Mouse (Mus musculus): ENCODE results near the gene Plekha3. TPM values are rescaled to one million over a fixed set of nuclear protein-coding genes. Genes with fewer than 3 reads are reported as not detected.
A peak's percentile ranks its signal among the peaks of the same experiment; 100 is the strongest.

The Plekha3 gene
- polyA plus RNA-seq, 1 experiment from 2014 or later: 7.5 TPM

DNA sequence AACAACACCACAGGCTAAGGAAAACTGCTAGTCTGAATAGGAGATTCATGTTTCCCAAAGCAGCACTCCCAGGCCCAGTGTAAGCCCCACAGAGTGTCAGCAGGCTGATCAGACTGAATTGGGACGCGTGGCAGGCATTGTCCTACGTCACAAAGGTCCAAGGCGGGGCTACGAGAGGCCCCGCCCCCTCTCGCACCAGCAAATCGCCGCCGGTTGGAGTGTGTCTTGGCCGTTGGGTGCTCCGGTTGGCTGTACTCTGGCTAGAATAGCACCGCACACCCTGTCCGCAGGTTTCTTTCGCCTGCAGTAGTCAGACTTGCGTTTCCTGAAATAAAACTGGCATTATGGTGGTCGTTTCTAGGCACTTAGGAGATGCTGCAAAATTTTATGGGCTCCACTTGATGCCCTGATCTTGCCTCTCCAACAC, 2.1 kb upstream of the Plekha3 start, which contains the start of gene Fkbp7:
Gene Fkbp7, minus strand, starts transcription at position 151 of the 427 bp plus-strand sequence.
- 3% methylated on average over 17 of the region's 17 CpGs for WGBS
- TF ChIP-seq CTCF (IDR thresholded peaks at IDR 0.05; ENCODE audit: low read depth) (no peak), EP300 (optimal IDR thresholded peaks at IDR 0.05) (no peak)
- no peaks in the 10 kb centered on the region for H3K4me1 ChIP-seq (replicated peaks; ENCODE audit: control insufficient read depth, insufficient read depth)

DNA sequence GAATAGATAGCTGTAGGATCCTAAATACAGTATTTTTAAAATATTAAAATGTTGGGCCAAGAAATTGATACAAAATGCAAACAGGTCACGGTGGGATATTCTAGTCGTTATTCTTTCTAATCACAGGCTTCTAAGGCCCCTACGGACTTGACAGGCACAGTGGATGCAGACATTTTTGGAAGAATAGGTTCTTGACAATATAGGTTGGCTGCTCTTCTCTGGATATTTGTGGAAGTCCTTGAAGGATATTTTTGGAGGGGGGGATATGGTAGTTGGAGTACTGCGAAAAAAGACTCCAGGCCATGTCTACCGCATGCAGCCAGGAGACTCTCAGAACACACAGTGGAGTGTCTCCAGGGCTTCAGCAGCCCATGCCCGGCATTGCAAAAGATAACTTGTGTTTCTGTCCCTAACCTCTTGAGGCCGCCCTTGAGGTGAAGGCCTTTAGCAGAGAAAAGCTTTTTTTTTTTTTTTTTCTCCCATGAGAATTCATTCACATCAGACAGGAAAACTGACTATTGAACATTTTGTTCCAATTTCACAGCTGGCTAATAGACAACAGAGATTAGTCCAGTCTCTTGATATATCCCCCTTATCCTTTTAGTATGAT, 1.5 kb upstream of the Plekha3 start:
- WGBS: 40% methylated on average over 7 of the region's 7 CpGs
- no peak for ATAC-seq (ENCODE audit: low FRiP score, low TSS enrichment)

More for the DNA sequence above, 2.1 kb upstream of the Plekha3 start, which contains the start of gene Fkbp7:
- ATAC-seq (ENCODE audit: low FRiP score, low TSS enrichment) (peak; percentile 93), DNase-seq (ENCODE audit: low spot score) (peak; percentile 94)
- Histone ChIP-seq H3K9ac (ENCODE audit: low read length) (peak within 1 kb of the TSS; percentile 66), H3K36me3 (ENCODE audit: control insufficient read depth, insufficient read depth, low read length) (no peaks in the 10 kb centered on the region), H3K27ac (replicated peaks) (peak within 1 kb of the TSS; percentile 89), H3K27me3 (ENCODE audit: control insufficient read depth, insufficient read depth, low read length) (no peaks in the 10 kb centered on the region), H3K4me3 (ENCODE audit: low read depth, low read length) (peak within 1 kb of the TSS; percentile 56), H3K4me2 (replicated peaks; ENCODE audit: low read depth) (peak within 1 kb of the TSS; percentile 65), H3K9me3 (ENCODE audit: control insufficient read depth, low read length) (no peaks in the 10 kb centered on the region)

DNA sequence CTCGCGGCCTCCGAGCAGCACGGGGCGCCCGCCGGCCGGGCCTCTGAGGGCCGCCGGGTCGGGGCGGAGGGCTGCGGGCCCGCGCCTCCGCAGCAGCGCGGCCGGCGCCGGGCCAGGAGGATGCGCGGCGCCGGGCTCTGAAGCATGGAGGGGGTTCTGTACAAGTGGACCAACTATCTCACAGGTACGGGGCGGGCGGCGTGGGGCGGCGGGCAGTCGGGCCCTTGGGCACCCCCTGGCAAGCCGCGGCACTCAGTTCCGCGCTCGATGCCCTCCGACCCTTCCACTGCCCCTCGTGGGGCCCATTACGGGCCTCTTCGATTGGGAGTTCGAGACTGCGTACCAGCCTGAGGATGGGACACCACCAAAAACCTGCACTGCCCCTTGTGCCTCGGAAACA, 370 bp downstream of the Plekha3 start:
- Histone ChIP-seq H3K27ac (replicated peaks) (peak overlapping the region; percentile 78), H3K9ac (ENCODE audit: low read length) (peak overlapping the region; percentile 94), H3K9me3 (ENCODE audit: control insufficient read depth, low read length) (no peaks in the 10 kb centered on the region), H3K4me2 (replicated peaks; ENCODE audit: low read depth) (peak overlapping the region; percentile 75), H3K4me3 (ENCODE audit: low read depth, low read length) (peak overlapping the region; percentile 76), H3K4me1 (replicated peaks; ENCODE audit: control insufficient read depth, insufficient read depth) (no peaks in the 10 kb centered on the region), H3K36me3 (ENCODE audit: control insufficient read depth, insufficient read depth, low read length) (no peaks in the 10 kb centered on the region), H3K27me3 (ENCODE audit: control insufficient read depth, insufficient read depth, low read length) (no peaks in the 10 kb centered on the region)
- DNase-seq (ENCODE audit: low spot score): no peak
- TF ChIP-seq CTCF (IDR thresholded peaks at IDR 0.05; ENCODE audit: low read depth): no peak
- TF ChIP-seq EP300 (optimal IDR thresholded peaks at IDR 0.05): no peak
- ATAC-seq (ENCODE audit: low FRiP score, low TSS enrichment): peak; percentile 53
- 2% methylated on average over 41 of the region's 44 CpGs for WGBS

More for the DNA sequence above, 1.5 kb upstream of the Plekha3 start:
- H3K27ac ChIP-seq (replicated peaks): peak overlapping the region; percentile 89
- TF ChIP-seq CTCF (IDR thresholded peaks at IDR 0.05; ENCODE audit: low read depth) (peak; percentile 59), EP300 (optimal IDR thresholded peaks at IDR 0.05) (no peak)
- peak overlapping the region; percentile 56 for H3K4me3 ChIP-seq (ENCODE audit: low read depth, low read length)
- H3K4me2 ChIP-seq (replicated peaks; ENCODE audit: low read depth): peak overlapping the region; percentile 65; the same call in 1 of the 2 replicates
- peak; percentile 42 for DNase-seq (ENCODE audit: low spot score)
- no peaks in the 10 kb centered on the region for H3K27me3 ChIP-seq (ENCODE audit: control insufficient read depth, insufficient read depth, low read length)
- no peaks in the 10 kb centered on the region for H3K9me3 ChIP-seq (ENCODE audit: control insufficient read depth, low read length)
- H3K4me1 ChIP-seq (replicated peaks; ENCODE audit: control insufficient read depth, insufficient read depth): no peaks in the 10 kb centered on the region
- no peak overlapping the region for H3K9ac ChIP-seq (ENCODE audit: low read length)
- H3K36me3 ChIP-seq (ENCODE audit: control insufficient read depth, insufficient read depth, low read length): no peaks in the 10 kb centered on the region

DNA sequence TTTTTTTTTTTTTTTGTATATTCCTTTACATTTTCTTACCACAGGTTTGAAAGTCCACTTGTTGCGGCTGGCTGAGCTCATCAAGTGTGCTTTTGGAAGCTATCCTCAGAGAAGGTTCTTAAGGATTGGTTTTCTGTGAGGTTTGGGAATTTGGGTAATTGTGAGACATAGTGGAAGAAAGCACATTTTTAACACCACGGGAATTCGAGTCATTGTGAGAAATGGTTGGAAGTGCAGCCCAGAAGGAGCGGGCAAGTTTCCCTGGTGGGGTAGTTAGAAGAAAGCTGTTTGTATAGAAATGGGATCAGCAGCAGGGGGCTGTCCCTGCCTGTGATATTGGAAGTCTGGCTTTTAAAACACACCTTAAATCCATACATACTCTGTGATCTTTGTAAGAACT, 868 bp downstream of the Plekha3 start:
- ATAC-seq (ENCODE audit: low FRiP score, low TSS enrichment): no peak
- no peak for DNase-seq (ENCODE audit: low spot score)
- Histone ChIP-seq H3K27ac (replicated peaks) (no peak overlapping the region), H3K4me3 (ENCODE audit: low read depth, low read length) (peak overlapping the region; percentile 76), H3K4me2 (replicated peaks; ENCODE audit: low read depth) (peak overlapping the region; percentile 75), H3K9me3 (ENCODE audit: control insufficient read depth, low read length) (no peaks in the 10 kb centered on the region), H3K9ac (ENCODE audit: low read length) (peak overlapping the region; percentile 94; the same call in 1 of the 2 replicates), H3K36me3 (ENCODE audit: control insufficient read depth, insufficient read depth, low read length) (no peaks in the 10 kb centered on the region), H3K4me1 (replicated peaks; ENCODE audit: control insufficient read depth, insufficient read depth) (no peaks in the 10 kb centered on the region), H3K27me3 (ENCODE audit: control insufficient read depth, insufficient read depth, low read length) (no peaks in the 10 kb centered on the region)
- TF ChIP-seq EP300 (optimal IDR thresholded peaks at IDR 0.05) (no peak), CTCF (IDR thresholded peaks at IDR 0.05; ENCODE audit: low read depth) (no peak)
- WGBS: 11% methylated on average over 4 of the region's 4 CpGs

DNA sequence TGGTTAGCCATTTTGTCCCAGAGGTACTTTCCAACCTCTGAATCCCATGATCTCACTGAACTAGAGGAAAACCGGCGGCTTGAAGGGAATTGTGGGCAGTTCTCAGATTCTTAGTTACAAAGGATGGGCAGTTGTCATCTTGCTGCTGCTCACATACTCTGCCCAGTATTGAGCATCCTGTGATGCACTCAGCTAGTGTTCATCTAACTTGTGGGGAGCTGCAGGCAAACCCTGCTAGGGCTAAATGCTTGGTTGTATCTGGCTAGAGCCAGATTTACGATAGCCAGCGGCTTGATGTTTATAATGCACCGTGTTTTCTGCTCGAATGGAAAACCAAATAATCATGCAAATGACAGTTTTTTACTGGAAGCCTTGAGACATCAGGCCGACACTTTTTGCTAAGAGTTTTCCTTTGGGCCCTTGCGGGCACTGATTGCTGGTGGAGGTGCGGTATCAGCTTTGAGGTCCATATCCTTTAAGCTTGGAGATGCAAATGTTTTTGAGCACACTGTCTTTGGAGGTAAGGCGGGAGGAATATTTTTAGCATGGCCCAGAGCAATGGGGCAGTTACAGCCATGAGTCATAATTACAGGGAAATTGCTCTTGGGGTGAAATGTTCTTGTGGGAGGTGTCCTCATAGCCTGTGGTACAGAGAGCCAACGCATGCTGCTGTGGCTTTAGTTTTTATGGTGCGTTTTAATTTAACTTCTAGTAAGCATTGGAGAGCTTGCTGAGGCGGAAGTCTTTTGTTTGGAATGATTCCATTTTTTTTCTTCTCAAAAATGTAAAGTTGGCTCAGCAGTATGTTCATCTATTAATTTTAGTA, 1.5 kb downstream of the Plekha3 start:
- Histone ChIP-seq H3K4me3 (ENCODE audit: low read depth, low read length) (no peak overlapping the region), H3K4me1 (replicated peaks; ENCODE audit: control insufficient read depth, insufficient read depth) (no peaks in the 10 kb centered on the region), H3K36me3 (ENCODE audit: control insufficient read depth, insufficient read depth, low read length) (no peaks in the 10 kb centered on the region), H3K9ac (ENCODE audit: low read length) (no peak overlapping the region), H3K27me3 (ENCODE audit: control insufficient read depth, insufficient read depth, low read length) (no peaks in the 10 kb centered on the region), H3K4me2 (replicated peaks; ENCODE audit: low read depth) (peak overlapping the region; percentile 75), H3K27ac (replicated peaks) (no peak overlapping the region), H3K9me3 (ENCODE audit: control insufficient read depth, low read length) (no peaks in the 10 kb centered on the region)
- 45% methylated on average over 13 of the region's 13 CpGs for WGBS
- no peak for ATAC-seq (ENCODE audit: low FRiP score, low TSS enrichment)
- no peak for DNase-seq (ENCODE audit: low spot score)
- no peak for TF ChIP-seq EP300 (optimal IDR thresholded peaks at IDR 0.05)
- no peak for TF ChIP-seq CTCF (IDR thresholded peaks at IDR 0.05; ENCODE audit: low read depth)
